Comparison of ENCODE assay signal across 12 mouse cellular contexts in genomic region chr6:88204531-88205385, GRCm38 (mm10). TPM values are rescaled to one million over a fixed set of nuclear protein-coding genes. Genes with fewer than 3 reads are reported as not detected.
A peak's percentile ranks its signal among the peaks of the same experiment; 100 is the strongest.
DNase-seq lines count a peak whose midpoint lies in the region; ATAC-seq and TF ChIP-seq lines count a peak whose summit lies in the region.
"Had no signal": no experiment of that assay in that cellular context is flagged by ENCODE, and none has a peak within 500 bp of the region (broad histone marks: within the 10 kb centered on the region; RNA-seq: fewer than 3 reads in every experiment).

No protein-coding gene starts in this region.

- peaks cover 55% of the 10 kb centered on the region for H3K27me3 ChIP-seq in kidney, postnatal 0 days (ENCODE audit: insufficient read depth, low read length)
- peaks cover 76% of the 10 kb centered on the region for H3K27me3 ChIP-seq in embryonic facial prominence, embryonic 12.5 days
- H3K27me3 ChIP-seq in hindbrain, embryonic 13.5 days = peaks cover 99% of the 10 kb centered on the region

- no peak overlapping the region for H3K9ac ChIP-seq in kidney, postnatal 0 days (ENCODE audit: low read depth, low read length)
- H3K9ac ChIP-seq in embryonic facial prominence, embryonic 12.5 days = peak overlapping the region; percentile 39; the same call in 1 of the 2 replicates
- H3K9ac ChIP-seq in hindbrain, embryonic 13.5 days = no peak overlapping the region
- H3K9ac ChIP-seq: heart, embryonic 15.5 days; neural tube, embryonic 13.5 days had no signal

- DNase-seq in adrenal gland, adult 2 months = peak; percentile 5
- DNase-seq in adrenal gland, adult 8-10 months = no peak
- no peak for DNase-seq in kidney, postnatal 0 days (ENCODE audit: low spot score)
- no peak for DNase-seq in kidney, adult 8-10 months
- DNase-seq in Muller cell, postnatal 12 days (ENCODE audit: inconsistent ontology term) = no peak
- DNase-seq in left cerebral cortex, adult 8-10 months (ENCODE audit: low spot score in 2 of 2) = no peak

- H3K4me2 ChIP-seq in kidney, postnatal 0 days (ENCODE audit: low read length) = no peak overlapping the region
- H3K4me2 ChIP-seq in embryonic facial prominence, embryonic 12.5 days (replicated peaks) = peak overlapping the region; percentile 24; the same call in 1 of the 2 replicates
- H3K4me2 ChIP-seq in hindbrain, embryonic 13.5 days = 0 out of 2 replicates have a peak overlapping the region, but pooled peaks have one; percentile 13
- H3K4me2 ChIP-seq: neural tube, embryonic 13.5 days had no signal

- H3K9me3 ChIP-seq in kidney, postnatal 0 days (replicated peaks; ENCODE audit: low read length) = no peaks in the 10 kb centered on the region
- no peaks in the 10 kb centered on the region for H3K9me3 ChIP-seq in embryonic facial prominence, embryonic 12.5 days
- no peaks in the 10 kb centered on the region for H3K9me3 ChIP-seq in hindbrain, embryonic 13.5 days
- H3K9me3 ChIP-seq: heart, embryonic 15.5 days; neural tube, embryonic 13.5 days had no signal

- H3K27ac ChIP-seq in kidney, postnatal 0 days = no peak overlapping the region
- H3K27ac ChIP-seq in embryonic facial prominence, embryonic 12.5 days = no peak overlapping the region
- no peak overlapping the region for H3K27ac ChIP-seq in hindbrain, embryonic 13.5 days
- H3K27ac ChIP-seq: heart, embryonic 15.5 days; neural tube, embryonic 13.5 days had no signal

- 0 out of 2 replicates have a peak, but pooled peaks have one; percentile 5 for ATAC-seq in kidney, postnatal 0 days (replicated peaks; ENCODE audit: low FRiP score, low read depth)
- no peak for ATAC-seq in embryonic facial prominence, embryonic 12.5 days (ENCODE audit: insufficient number of reproducible peaks, insufficient read depth, low FRiP score, low TSS enrichment)
- no peak for ATAC-seq in hindbrain, embryonic 13.5 days (ENCODE audit: low FRiP score)

- H3K4me1 ChIP-seq in kidney, postnatal 0 days (replicated peaks; ENCODE audit: insufficient read depth, low read length) = peaks cover 13% of the 10 kb centered on the region; the same call in 1 of the 2 replicates
- peaks cover 11% of the 10 kb centered on the region for H3K4me1 ChIP-seq in embryonic facial prominence, embryonic 12.5 days
- peaks cover 12% of the 10 kb centered on the region for H3K4me1 ChIP-seq in hindbrain, embryonic 13.5 days (replicated peaks)

- WGBS in kidney, postnatal 0 days = 23% methylated on average over 25 of the region's 25 CpGs
- WGBS in embryonic facial prominence, embryonic 12.5 days = 15% methylated on average over 25 of the region's 25 CpGs
- WGBS in hindbrain, embryonic 13.5 days = 8% methylated on average over 25 of the region's 25 CpGs

- H3K4me3 ChIP-seq in kidney, postnatal 0 days (replicated peaks; ENCODE audit: low read depth, low read length) = no peak overlapping the region
- H3K4me3 ChIP-seq in embryonic facial prominence, embryonic 12.5 days = peak overlapping the region; percentile 12; the same call in 1 of the 2 replicates
- H3K4me3 ChIP-seq in hindbrain, embryonic 13.5 days = no peak overlapping the region
- H3K4me3 ChIP-seq: heart, embryonic 15.5 days; left cerebral cortex, adult 2 months; neural tube, embryonic 13.5 days had no signal

- TF ChIP-seq CTCF in kidney, postnatal 0 days (IDR thresholded peaks at IDR 0.05; ENCODE audit: low read depth) = no peak

- H3K36me3 ChIP-seq in kidney, postnatal 0 days (ENCODE audit: insufficient read depth, low read length) = no peaks in the 10 kb centered on the region
- H3K36me3 ChIP-seq in embryonic facial prominence, embryonic 12.5 days = no peaks in the 10 kb centered on the region
- no peaks in the 10 kb centered on the region for H3K36me3 ChIP-seq in hindbrain, embryonic 13.5 days
- H3K36me3 ChIP-seq: heart, embryonic 15.5 days; neural tube, embryonic 13.5 days had no signal

RNA-seq across cellular contexts. Expression of gene Gata2, which starts 11.1 kb away (rescaled TPM):
- total RNA-seq in adrenal gland, adult 2 months (2021) = 10 to 100 TPM; 23.0 to 52.6 TPM
- polyA plus RNA-seq in adrenal gland, adult 2 months (2012; rRNA removed) = 167 and 184 TPM in 2 replicates
- 10 to 100 TPM; 29.3 to 72.4 (median 56.5) TPM for total RNA-seq in adrenal gland, adult 8-10 months (2022)
- 56.3 and 64.3 TPM in 2 replicates for polyA plus RNA-seq in kidney, postnatal 0 days (2015; fragmentation: Nextera tagmentation; extraction: Ambion mirVana)
- polyA plus RNA-seq in embryonic facial prominence, embryonic 12.5 days (2016; fragmentation: Nextera tagmentation; extraction: Ambion mirVana) = 40.3 and 50.4 TPM in 2 replicates
- 20.6 and 27.0 TPM in 2 replicates for polyA plus RNA-seq in hindbrain, embryonic 13.5 days (2015; fragmentation: Nextera tagmentation; extraction: Ambion mirVana)
- total RNA-seq in left cerebral cortex, adult 8-10 months (2022) = 1 to 10 TPM; 4.4 to 6.8 (median 6.2) TPM

RNA-seq across cellular contexts. Expression of gene Dnajb8, which starts 17.3 kb away (rescaled TPM):
- total RNA-seq in adrenal gland, adult 2 months (2021) = not detected
- polyA plus RNA-seq in adrenal gland, adult 2 months (2012; rRNA removed) = not detected in 2 replicates
- total RNA-seq in adrenal gland, adult 8-10 months (2022) = not detected
- polyA plus RNA-seq in kidney, postnatal 0 days (2015; fragmentation: Nextera tagmentation; extraction: Ambion mirVana) = not detected in 2 replicates
- polyA plus RNA-seq in embryonic facial prominence, embryonic 12.5 days (2016; fragmentation: Nextera tagmentation; extraction: Ambion mirVana) = not detected in 2 replicates
- not detected in 2 replicates for polyA plus RNA-seq in hindbrain, embryonic 13.5 days (2015; fragmentation: Nextera tagmentation; extraction: Ambion mirVana)
- total RNA-seq in left cerebral cortex, adult 8-10 months (2022) = not detected
- total RNA-seq: left cerebral cortex, adult 2 months had no signal
- polyA plus RNA-seq: heart, embryonic 15.5 days; liver, embryonic 16.5 days; neural tube, embryonic 13.5 days had no signal
